Mouse (Mus musculus) monocyte, adult 59 days (primary cell): Measurements from ENCODE around the gene Tbc1d2. TPM values are rescaled to one million over a fixed set of nuclear protein-coding genes. Genes with fewer than 3 reads are reported as not detected.

Source experiments
- total RNA-seq, 2 experiments: library from RNA; stranded (reverse); gene quantifications; one replicate each; pipeline ENCODE4 v1.2.4; 2023

Tbc1d2 gene
- total RNA-seq, result 1 to 10 TPM; 7.5 to 8.0 TPM

GRCm38 (mm10) chr4:46650086-46650753, at the start of gene Tbc1d2:
Gene Tbc1d2, minus strand, starts transcription at chr4:46650209.

DNA sequence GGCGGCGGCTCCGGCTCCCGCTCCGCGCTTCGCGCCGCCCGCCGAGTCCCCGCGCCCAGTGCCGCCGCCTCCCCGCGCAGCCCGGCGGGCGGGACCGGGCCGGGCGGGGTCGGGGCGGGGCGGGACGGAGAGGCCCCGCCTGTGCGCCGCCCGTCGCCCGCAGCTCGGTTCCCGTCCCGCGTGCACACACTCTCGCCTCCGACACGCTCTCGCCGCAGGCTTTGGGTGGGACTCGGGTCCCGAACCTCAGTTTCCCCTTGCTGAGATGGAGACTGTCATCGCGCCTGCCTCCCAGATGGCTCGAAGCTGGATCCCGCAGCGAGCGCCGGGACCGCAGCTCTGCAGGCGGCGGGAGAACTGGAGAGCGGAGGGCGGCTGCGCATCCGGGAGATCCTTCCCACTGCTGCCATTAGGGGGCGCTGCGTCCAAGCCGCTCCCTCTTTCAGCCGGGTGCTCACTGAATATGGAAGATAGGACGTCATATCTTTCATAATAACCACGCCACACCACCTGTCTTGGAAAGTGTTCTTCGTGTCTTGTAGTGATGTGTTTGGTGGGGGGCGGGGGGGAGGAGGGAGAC, 48.1 kb downstream of the Tbc1d2 start, which contains the start of gene Coro2a:
Coro2a (minus strand) TSS at position 359 of the 580 bp plus-strand sequence.

Other genes starting within 250 kb of the Tbc1d2 start
- gene Hemgn, start 236.7 kb downstream of the Tbc1d2 start, total RNA-seq, result not detected
- 100 to 1,000 TPM; 131 to 153 TPM for gene Anp32b, start 199.3 kb downstream of the Tbc1d2 start, total RNA-seq
- 10 to 100 TPM; 60.8 to 75.1 TPM for gene Nans, start 161.0 kb downstream of the Tbc1d2 start, total RNA-seq
- gene Trim14, start 114.1 kb downstream of the Tbc1d2 start, total RNA-seq, result 10 to 100 TPM; 59.9 to 60.8 TPM
- gene Coro2a, start 48.0 kb downstream of the Tbc1d2 start, total RNA-seq, result 10 to 100 TPM; 24.3 to 30.5 TPM